Mouse (Mus musculus): ENCODE measurements around the gene Gm29289. TPM values are rescaled to one million over a fixed set of nuclear protein-coding genes. Genes with fewer than 3 reads are reported as not detected.
"Not testable (repeated sequence)": the region's sequence is repeated elsewhere in the genome, so short reads cannot be mapped to it uniquely, and the experiment has no call there.

Gm29289 gene
- not detected in 2 replicates for polyA plus RNA-seq (2012; rRNA removed)

- DNase-seq (ENCODE audit: low read depth) = not testable (repeated sequence)
Measured at GRCm38 (mm10) chrY:2932282-2932681, at the start of gene Gm29289. Gene Gm29289, plus strand, starts transcription at chrY:2932582.

GRCm38 (mm10) chrY:2900689-2901088 is 31.7 kb upstream of the Gm29289 start, which contains the start of gene Gm10352:
Gene Gm10352, plus strand, starts transcription at chrY:2900989.
- DNase-seq (ENCODE audit: low read depth) = not testable (repeated sequence)

Other genes with a start within 250 kb of the Gm29289 start
- gene H2al2b, start 211.9 kb upstream of the Gm29289 start, polyA plus RNA-seq (2012; rRNA removed) = not detected in 2 replicates
- not detected in 2 replicates for gene Gm4064, start 136.4 kb upstream of the Gm29289 start, polyA plus RNA-seq (2012; rRNA removed)
- gene Rbmy, start 101.9 kb upstream of the Gm29289 start, polyA plus RNA-seq (2012; rRNA removed) = not detected in 2 replicates
- not detected in 2 replicates for gene Gm10256, start 101.9 kb upstream of the Gm29289 start, polyA plus RNA-seq (2012; rRNA removed)
- gene Gm10352, start 31.6 kb upstream of the Gm29289 start, polyA plus RNA-seq (2012; rRNA removed) = 0.06 TPM in 1 of 2 replicates, not detected in the other

Measured in brain, embryonic 14.5 days (tissue).